Mouse (Mus musculus): ENCODE results near the gene Aig1.
"Not testable (repeated sequence)": the region's sequence is repeated elsewhere in the genome, so short reads cannot be mapped to it uniquely, and the experiment has no call there.

Aig1 gene

DNA sequence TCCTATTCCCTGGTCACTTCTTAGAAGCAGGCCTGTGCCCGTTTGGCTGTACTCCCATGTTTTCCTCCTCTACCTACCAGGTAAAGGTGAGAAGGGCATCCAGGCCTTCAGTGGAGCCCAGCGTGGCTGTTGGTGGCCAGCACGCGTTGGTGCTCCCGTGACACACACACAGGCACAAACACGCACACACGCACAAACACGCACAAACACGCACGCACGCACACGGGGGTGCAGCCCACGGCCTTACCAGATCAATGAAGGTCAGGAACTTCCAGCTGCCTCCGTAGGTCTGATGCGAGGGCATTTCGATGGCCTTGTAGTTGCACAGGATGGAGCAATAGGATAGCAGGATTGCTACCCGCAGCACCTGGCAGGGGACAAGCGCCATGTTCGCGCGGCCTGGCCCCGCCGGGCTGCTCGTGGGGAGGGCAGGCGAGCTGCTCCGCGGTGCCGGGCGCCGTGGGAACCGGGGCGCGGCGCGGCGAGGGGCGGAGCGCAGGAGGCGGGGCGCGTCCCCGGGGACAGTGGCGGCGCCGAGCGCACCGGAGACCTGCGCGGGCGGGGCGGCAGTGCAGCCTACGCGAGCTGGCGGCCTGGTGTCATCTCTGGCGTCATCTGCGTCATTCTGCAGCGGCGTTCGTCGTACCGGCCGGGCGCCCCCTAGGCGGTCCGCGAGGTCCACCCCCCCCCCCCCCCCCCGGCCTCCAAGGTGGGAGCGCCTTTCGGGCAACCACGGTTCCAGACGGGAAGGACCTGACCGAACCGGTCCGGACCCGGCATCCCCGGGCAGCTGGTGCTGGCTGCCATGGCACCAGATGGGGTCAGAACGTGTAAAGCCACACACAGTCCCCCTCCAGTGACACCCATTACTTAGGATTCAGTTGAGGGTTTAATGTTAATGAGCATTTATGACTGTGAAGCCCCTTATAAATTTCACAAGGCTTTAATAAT, at the start of gene Aig1:
Gene Aig1, minus strand, starts transcription at position 610 of the 951 bp plus-strand sequence.
- peak; percentile 88 for DNase-seq

DNA sequence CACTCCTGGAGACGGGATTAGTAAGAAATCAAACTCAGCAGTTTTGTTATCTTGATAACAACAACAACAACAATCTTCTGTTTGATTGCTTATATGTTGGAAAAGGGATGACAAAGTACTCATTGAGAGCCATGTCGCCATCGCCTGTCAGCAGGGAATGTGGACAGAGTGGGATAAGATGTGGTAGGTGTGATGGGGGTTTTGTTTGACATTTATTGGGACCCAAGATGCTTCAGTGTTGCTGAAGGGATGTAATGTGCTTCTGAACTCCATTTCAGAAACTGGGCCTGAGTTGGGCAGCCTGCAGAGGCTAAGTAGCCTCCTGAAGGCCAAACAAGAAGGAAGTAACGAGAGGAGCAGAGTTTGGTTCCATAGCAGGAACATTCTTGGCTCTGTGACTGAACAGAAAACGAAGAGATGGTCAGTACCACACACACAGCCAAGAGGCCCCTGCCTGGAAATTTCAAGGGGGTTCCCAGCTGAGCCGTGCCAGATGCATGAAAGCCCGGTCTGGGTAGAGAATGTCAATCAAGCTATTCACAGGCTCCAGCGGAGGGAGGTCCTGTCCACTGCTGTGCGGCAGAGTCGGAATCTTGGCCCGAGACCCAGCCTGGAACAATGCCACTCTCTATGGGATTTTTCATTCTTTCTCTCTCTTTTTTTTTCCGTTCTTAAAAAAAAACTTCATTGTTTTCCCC, 48.0 kb upstream of the Aig1 start:
- DNase-seq = peak; percentile 54

DNA sequence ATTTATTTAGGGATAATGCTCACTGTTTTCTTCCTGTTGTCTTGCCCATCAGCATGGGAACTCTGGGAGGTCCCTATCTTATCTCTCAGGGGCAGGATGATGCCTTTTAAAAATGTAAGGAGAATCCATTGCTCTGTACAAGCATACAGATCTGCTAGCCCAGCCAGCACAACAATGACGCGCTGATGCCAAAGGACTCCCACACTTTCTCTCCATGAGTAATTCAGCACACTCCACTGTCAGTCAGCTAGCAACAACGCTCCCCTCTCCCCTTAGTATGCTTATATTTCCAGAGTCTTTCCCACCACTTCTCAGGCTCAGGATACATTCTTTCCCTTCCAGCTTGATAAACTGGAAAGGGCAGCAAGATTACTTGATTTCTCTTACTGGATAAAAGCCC, 46.4 kb upstream of the Aig1 start:
- no peak for DNase-seq

DNA sequence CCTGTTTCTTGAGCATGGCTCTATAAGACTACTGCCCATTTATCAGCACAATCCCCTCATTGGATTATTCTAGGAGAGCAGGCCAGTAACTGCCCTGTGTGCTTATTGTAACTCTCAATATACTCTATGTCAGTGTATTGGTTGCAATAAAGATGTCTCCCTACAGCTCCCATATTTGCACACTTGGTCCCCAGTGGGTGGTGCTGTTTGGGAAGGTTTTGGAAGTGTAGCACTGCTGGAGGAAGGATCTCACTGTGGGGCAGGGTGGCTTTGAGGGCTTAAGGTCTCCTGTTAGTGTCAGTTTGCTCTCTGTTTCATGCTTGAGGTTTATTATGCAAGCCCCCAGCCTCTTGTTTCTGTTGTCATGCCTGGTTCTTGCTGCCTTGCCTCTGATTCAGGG, 44.9 kb upstream of the Aig1 start:
- DNase-seq = no peak

DNA sequence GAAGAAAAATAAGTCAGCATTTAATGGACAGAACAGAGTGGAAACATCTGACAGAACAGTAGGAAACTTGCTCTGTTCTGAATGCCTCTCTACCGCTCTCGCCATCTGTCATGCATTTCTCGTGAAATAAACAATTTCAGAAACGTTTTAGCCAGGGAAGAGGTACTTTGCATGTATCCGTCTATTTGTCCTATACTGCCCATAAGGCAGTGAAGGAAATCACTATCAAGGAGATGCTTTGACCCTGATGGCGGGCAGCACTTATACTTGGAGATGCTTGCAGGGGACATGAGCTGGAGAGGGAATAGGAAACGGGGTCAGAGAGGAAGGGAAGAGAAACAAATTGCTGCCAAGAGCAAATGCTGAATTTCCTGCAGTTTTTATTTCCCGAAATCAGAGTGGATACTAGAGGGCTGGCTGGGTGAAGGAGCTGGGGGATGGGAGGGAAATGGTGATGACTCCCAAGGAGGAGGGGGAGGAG, 37.5 kb upstream of the Aig1 start:
- DNase-seq = peak; percentile 81

DNA sequence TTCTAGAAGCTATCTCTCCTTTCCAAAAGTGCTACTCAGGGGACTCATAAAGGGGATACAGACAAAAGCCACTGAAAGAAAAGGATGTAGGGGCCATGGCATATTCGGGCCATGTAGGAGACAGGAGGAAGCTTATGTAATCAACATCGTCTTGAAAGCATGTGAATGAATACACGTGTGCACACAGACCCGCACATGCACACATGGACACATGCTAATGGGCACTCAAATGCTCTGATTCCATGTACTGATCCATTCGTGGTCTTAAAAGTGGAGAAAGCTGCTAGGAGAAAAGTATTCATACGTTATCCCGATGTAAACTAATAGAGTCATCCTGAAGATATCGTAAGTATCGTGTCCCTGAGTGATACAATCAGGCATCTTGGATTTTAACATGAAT, 36.8 kb upstream of the Aig1 start:
- DNase-seq = peak; percentile 40

DNA sequence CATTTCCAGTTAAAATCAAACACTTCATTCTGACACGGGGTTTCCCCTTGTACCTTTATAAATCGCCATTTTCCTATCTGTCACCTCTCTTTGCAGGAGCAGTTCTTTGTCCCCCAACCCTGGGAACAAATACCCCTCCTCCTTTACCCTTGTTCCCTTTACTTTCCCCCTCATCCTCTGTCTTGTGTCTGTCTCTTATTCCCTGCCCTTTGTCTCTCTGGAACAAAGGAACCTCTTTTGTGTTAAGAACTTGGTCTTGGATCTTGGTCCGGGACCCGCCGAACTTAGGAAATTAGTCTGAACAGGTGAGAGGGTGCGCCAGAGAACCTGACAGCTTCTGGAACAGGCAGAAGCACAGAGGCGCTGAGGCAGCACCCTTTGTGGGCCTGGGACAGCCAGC, 24.0 kb upstream of the Aig1 start:
- DNase-seq = not testable (repeated sequence)

DNA sequence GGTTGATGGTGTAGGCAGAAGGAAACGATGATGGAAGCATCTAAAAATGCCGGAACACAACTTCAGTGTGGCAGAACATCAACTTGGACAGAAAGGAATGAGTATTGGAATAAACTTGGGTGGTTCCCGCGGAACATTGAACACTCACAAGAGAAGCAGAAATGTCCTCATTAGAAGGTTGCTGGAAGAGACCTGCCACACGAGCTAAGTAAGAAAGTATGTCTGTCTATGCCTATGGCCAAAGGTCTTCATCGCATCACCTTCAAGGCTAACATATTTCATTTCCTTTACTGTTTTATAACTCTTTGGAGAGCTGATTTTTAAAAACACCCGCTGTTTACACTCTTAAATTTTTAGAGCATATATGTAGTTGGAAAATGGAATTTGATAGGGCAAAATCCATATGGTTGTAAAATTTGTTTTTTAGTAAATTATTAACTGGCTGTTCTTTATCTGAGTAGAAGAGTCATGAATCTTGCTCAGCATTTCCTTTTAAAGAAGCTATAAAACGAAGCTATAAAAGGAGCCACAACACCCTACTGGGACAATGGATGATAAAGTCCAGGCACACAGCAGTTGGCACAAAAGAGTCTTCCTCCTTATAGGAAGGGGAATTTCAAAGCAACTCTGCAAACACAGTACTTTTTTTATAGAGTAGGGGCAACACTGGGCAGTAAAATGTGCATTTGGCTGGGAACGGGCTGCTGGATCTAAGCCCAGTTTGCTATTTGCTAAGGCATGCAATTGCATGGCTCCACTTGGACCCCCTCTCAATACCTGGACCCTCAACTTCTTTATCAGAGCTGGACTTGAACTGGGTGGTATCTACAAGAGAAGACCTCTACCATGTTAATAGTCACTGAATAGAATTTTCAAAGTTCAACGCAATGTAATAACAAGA, 14.4 kb upstream of the Aig1 start:
- DNase-seq = no peak

DNA sequence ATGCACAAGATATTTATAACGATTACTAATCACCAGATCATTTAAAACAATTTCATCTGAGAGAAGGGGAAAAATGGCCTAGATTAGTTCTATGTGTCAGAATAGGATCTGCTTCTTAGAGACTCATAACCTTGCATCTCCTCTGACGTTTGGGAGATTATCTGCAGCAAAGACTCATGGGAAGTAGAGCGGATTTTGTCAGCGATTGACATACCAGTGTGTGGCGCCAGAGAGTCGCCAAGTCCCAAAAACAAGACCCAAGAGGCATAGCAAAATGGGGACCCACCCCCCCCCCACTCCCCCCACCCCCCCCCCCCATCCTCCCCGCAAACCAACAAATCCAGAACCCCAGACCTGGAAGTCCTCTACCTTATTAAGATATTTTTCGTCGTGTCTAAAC, 13.7 kb upstream of the Aig1 start:
- DNase-seq = no peak

DNA sequence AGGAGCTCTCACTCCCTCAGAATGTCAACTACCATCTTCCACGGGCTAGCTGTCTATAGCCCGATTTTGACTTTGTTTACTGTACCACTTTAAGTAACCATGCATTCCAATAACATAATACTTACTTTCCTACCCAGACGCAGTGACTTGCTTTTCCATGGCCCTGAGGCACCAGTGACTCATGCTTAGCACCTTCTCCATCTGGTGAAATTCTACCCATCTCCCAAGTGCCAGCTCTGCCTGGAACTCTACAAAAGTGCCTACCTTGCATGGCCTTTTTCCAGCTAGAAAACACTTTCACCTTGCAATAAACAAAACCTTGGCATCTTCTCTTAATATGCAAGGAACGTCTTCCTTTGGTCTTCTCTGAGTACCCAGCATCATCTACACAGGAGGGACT, 9.9 kb upstream of the Aig1 start:
- no peak for DNase-seq

DNA sequence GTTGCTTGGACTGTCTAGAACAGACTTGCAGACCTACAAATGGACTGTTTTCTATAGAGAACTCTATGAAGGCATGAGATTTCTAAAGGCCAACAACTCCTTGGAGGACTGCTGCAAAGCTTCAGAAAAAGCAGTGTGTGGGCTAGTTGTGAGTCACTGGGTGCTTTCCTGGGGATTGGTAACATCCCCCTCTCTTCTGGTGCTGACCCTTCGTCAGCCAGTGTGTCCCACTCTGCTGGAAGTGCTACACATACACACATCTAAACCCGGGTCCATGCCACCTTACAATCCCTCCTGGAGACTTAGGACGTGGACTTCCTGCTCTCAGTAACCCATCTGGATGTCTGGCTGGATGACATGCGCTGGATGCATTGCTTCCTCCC, 6.2 kb upstream of the Aig1 start:
- no peak for DNase-seq

DNA sequence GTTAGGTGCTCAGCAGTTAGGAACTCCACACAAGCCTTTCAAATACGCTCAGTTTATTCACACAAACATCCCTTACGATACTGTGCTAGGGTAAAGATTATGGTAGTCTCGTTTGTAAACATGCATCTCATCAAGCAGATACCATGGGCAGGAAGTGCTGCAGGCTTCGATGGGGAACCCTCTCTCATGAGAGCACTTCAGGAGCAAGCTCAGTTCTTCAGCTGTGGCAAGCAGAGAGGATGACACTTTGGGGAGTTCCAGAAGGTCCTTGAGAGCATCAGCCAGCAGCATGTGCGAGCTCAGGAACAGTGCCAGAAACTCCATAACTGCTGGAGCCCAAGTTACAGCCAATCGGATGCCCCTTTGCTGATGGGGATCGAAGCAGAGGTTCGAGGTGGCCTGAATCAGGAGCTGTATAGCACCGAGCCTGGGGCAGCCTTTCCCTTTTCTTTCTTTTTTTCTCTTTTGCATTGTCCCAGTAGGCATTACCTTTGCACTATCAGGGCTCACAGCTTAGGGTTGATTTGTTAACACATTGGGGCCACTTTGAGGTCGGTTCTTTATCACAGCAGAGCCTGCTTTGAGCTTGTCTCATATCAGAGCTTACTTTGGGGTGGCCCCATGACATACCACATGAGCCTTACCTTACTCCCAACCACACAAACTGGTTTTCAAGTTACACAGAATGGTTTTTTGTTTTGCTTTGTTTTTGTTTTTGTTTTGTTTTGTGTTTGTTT, 5.7 kb upstream of the Aig1 start:
- no peak for DNase-seq

DNA sequence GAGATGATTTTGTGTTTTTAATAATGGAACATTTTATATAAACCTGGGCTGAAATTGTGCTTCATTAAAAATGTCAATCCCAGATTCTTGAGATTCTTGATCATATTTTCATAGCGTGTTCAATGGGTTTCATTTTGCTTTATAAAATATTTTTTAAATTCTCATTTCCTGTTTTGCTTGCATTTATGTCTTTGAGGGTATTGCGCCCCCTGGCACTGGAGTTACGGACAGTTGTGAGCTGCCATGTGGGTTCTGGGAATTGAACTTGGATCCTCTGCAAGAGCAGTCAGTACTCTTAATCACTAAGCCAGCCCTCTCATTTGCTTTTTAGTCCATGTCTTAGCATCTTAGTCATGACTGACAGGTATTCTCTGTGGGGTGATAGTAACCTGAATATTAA, 1.8 kb upstream of the Aig1 start:
- no peak for DNase-seq

DNA sequence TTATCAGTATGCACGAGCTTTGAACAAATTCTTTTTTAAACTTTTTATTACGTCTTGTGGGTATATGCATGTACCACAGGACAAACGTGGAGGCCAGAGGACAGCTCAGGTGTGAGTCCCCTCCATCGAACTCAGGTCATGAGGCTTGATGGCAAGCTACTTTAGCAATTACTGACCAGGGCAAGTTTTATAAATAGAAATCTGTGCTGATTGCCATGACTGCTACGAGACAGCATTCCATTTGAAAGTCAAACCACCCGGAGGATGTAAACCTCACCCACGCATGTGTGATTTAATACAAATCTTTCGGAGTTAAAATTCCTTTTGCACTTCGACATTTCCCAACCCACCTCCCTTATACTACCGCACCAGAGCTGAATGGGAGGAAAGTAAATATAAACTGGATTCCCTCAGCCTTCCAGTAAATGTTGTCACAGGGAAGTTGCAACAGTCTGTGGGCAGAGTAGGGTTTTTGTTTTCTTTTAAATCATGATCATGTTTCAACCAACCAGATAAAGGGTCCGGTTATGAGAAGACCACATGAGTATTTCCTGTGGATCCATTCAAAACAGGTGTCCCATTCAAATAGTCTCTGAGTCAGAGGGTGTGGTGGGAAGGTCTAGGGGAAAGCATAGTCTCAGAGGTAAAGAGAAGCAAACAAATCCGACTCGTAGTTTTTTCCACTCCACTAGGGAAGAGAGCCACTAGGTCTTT, 699 bp upstream of the Aig1 start:
- peak; percentile 38 for DNase-seq

DNA sequence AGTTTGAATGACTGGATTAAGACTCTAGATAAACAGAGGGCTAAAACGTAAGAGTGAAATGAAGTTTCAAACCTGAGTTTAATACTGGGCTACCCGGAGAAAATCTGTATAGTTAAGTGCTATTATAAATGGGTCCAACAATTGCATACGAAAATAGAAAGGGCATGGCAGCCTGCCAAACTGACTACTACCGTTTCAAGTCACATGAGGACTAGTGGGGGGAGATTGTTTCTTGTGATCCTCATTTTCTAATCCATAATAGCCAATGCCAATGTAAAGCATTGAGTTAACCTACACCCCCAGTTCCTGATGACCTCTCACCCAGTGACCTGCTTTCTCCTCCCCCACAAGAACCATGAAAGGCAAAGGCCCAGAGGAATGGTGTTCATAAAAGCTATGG, 2.4 kb downstream of the Aig1 start:
- DNase-seq = peak; percentile 50

DNA sequence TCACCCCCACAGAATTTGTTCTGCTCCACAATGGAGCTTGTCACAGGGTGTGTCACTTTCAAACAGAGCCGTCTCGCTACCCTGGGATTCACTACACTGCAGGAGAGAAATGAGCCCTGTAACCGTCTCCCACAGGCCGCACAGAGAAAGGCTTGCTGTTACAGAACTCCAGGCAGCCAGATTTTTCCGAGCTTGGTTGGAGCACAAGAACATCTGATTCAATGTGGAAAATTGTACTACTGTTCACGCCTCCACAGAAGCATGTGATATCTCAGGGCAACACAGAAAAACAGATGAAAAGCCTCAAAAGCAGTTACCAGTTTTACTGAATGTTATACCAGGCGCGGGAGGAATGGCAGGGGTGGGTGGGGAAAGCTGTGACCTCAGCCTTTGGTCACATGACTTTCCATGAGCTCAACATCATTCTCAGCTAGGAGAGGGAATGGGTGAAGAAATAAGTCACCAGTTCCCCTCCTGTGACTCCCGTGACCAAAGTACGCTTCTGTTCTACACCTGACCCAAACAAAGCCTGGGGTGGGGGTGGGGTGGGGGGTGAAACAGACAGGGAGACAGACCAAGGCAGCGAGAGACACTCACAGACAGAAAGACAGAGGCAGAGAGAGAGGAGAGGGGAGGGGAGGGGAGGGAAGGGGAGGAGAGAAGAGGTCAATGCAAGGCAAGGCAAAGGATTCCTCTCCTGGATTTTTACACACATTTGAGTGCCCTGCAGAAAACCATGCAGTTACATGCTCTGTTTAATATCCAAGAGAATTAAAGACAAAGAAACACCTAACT, 7.5 kb downstream of the Aig1 start:
- no peak for DNase-seq

DNA sequence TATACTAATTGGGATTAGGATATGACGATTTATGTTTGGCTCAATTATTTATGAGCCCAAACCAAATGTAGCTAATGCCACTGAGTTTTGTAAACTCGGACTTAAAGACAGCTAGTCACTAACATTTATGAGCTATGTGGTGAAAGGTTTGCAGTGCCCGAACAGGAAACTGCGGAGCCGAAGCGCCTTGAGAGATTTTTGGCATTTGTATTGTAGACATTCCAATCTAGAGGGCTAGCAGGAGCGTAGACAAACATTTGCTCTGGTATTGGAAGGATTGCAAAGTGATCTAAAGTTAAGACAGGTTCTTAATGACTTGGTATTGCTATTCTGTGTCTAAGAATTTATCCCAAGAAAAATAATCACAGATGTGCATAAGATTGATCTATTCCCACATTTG, 12.3 kb downstream of the Aig1 start:
- DNase-seq = no peak

DNA sequence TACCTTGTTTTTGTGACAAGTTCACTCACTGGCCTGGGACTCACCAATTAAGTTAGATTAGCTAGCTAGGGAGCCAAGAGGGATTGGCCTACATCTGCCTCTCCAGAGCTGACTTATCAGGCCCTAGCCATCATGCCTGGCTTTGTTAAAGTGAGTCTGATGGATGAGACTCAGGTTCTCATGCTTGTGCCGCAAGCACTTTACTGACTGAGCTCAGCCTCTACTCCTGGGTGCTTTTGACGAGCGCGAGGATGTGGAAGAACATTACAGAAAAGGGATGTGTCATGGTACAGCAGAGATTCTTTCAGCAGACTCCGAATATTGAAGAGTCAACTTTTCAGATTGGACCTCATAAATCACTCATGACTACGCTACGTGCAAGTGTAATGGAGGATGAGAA, 12.8 kb downstream of the Aig1 start:
- no peak for DNase-seq

DNA sequence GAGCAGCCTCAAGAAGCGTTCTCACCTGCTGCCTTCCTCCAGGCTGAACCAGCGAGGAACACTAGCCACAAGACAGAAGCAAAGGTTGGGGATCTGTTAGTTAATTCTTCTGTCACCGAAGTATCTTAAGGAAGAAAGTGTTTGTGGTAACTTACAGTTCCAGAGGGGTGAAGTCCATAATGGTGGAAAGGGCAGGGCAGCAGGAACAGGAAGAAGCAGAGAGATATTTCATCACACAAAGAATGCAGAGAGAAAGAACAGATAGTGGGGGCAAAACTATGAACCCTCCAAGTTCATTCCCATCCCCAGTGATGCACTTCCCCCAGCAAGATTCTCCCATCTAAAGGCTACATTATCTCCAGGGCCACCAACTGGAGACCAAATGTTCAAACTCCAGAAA, 13.7 kb downstream of the Aig1 start:
- DNase-seq = no peak

DNA sequence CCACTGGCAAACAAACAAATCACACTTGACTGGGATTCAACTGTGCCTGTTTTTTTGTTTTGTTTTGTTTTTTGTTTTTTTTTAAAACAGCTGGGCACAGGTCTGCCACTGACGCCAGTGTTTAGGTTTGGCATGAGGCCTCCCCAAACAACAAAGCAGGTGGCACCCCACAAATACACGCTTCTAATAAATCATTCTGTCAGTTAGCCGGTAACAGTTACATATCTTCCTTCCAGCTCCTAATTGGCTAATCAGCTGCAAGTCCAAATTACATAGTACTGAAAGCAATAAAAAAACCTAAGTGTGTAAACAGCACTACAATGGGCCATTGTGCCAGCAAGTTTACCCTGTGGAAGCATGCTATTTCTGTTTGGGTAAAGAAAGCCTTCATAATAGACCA, 18.7 kb downstream of the Aig1 start:
- no peak for DNase-seq

DNA sequence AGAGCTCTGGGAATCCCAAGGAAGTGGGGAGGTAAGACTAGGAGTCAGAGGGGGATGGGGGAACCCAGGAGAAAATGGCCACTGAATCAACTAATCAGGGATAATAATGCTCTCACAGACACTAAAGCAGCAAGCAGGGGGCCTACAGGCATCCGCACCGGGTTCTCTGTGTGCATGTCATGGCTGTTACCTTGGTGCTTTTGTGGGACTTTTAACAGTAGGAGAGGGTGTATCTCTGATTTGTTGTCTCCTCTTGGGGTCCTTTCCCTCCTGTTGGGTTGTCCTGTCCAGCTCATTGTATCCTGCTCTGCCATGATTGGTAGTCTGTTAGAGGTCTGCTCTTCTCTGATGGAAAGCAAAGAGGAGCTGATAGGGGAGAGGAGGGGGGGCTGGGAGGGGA, 19.6 kb downstream of the Aig1 start:
- no peak for DNase-seq
